Mouse (Mus musculus) midbrain, embryonic 16.5 days (tissue): Measurements from ENCODE around the gene Gast. TPM values are rescaled to one million over a fixed set of nuclear protein-coding genes. Genes with fewer than 3 reads are reported as not detected.
"Not testable (repeated sequence)": the region's sequence is repeated elsewhere in the genome, so short reads cannot be mapped to it uniquely, and the experiment has no call there.

Experiments used
- ATAC-seq: fragments of 200-750 bp; cut with Nextera tagmentation; 2 replicates; pipeline ENCODE4 v1.8.0; 2017; ENCODE audit warnings: moderate TSS enrichment
- H3K27ac ChIP-seq: fragments of 300-500 bp; sonication (generic); 2 replicates; pipeline ENCODE4 v1.5.1; 2014; ENCODE audit warnings: mild to moderate bottlenecking, low read length, mixed read lengths
- H3K27me3 ChIP-seq: fragments of 300-500 bp; sonication (generic); 2 replicates; pipeline ENCODE4 v1.6.1; 2014; ENCODE audit warnings: low read depth, low read length, mixed read lengths; ENCODE audit not compliant: control insufficient read depth, insufficient read depth
- H3K36me3 ChIP-seq: fragments of 300-500 bp; sonication (generic); 2 replicates; pipeline ENCODE4 v1.6.1; 2014; ENCODE audit warnings: mild to moderate bottlenecking, low read length, moderate library complexity, mixed read lengths; ENCODE audit not compliant: control insufficient read depth, insufficient read depth
- H3K4me1 ChIP-seq: fragments of 300-500 bp; sonication (generic); 2 replicates; pipeline ENCODE4 v1.6.1; 2014; ENCODE audit warnings: mild to moderate bottlenecking, low read length, mixed read lengths; ENCODE audit not compliant: control insufficient read depth, insufficient read depth
- H3K4me2 ChIP-seq: fragments of 300-500 bp; sonication (generic); 2 replicates; pipeline ENCODE4 v1.6.1; 2014; ENCODE audit warnings: mild to moderate bottlenecking, low read length, mixed read lengths
- H3K4me3 ChIP-seq: fragments of 300-500 bp; sonication (generic); 2 replicates; pipeline ENCODE4 v1.5.1; 2014; ENCODE audit warnings: low read depth, mild to moderate bottlenecking, low read length, moderate library complexity, mixed read lengths
- H3K9ac ChIP-seq: fragments of 300-500 bp; sonication (generic); 2 replicates; pipeline ENCODE4 v1.6.1; 2014; ENCODE audit warnings: low read depth, low read length, mixed read lengths
- H3K9me3 ChIP-seq: fragments of 300-500 bp; sonication (generic); replicated peaks from 2 replicates; pipeline ENCODE4 v1.6.1; 2014; ENCODE audit warnings: mild to moderate bottlenecking, low read length, mixed read lengths; ENCODE audit not compliant: control insufficient read depth, poor library complexity, severe bottlenecking
- WGBS: fragments of 180-500 bp; shearing (Covaris S2); extraction: QIAGEN DNeasy Blood & Tissue Kit; methylation state at CpG from one replicate; pipeline ENCODE4 v1.1.7; 2014; 5-methylcytosine and 5-hydroxymethylcytosine counted together
- polyA plus RNA-seq: library from polyadenylated mRNA; unstranded; fragments of >200 nt; fragmentation: Nextera tagmentation; extraction: Ambion mirVana; gene quantifications from 2 replicates; pipeline ENCODE4 v1.2.1, GENCODE M21; 2015

The Gast gene
- polyA plus RNA-seq, 1 experiment from 2014 or later, result 0.46 TPM

DNA sequence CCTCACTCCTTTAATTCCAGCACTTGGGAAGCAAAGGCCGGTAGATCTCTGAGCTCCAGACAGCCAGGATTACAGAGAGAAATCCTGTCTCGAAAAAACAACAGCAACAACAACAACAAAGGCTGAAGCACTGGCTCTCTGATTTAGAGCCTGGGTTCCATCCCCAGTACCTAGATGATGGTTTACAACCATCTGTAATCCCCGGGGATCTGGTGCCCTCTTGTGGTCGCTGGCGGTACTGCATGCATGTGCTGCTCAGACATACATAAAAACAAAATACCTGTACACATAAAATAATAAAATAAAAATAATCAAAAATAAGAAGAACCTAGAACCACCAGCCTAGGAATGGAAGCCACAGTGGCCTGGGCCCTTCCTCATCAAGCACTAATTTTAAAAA lies 33.9 kb upstream of the Gast start:
- H3K27me3 ChIP-seq, result no peaks in the 10 kb centered on the region
- ATAC-seq, result no peak
- no peak overlapping the region for H3K4me3 ChIP-seq
- H3K4me2 ChIP-seq, result no peak overlapping the region
- H3K27ac ChIP-seq, result no peak overlapping the region
- no peaks in the 10 kb centered on the region for H3K9me3 ChIP-seq
- 0 out of 2 replicates have a peak, but pooled peaks cover 2% of the 10 kb centered on the region for H3K4me1 ChIP-seq
- WGBS, result 9% methylated on average over 5 of the region's 5 CpGs
- H3K36me3 ChIP-seq, result no peaks in the 10 kb centered on the region
- H3K9ac ChIP-seq, result no peak overlapping the region

- Histone ChIP-seq H3K4me3 (no peak overlapping the region), H3K4me2 (no peak overlapping the region), H3K27ac (no peak overlapping the region), H3K4me1 (0 out of 2 replicates have a peak, but pooled peaks cover 2% of the 10 kb centered on the region), H3K9ac (no peak overlapping the region), H3K9me3 (no peaks in the 10 kb centered on the region), H3K36me3 (no peaks in the 10 kb centered on the region), H3K27me3 (no peaks in the 10 kb centered on the region)
- ATAC-seq, result no peak
- 94% methylated on average over 5 of the region's 5 CpGs for WGBS
Measured at GRCm38 (mm10) chr11:100301292-100301691, 32.9 kb upstream of the Gast start.

DNA sequence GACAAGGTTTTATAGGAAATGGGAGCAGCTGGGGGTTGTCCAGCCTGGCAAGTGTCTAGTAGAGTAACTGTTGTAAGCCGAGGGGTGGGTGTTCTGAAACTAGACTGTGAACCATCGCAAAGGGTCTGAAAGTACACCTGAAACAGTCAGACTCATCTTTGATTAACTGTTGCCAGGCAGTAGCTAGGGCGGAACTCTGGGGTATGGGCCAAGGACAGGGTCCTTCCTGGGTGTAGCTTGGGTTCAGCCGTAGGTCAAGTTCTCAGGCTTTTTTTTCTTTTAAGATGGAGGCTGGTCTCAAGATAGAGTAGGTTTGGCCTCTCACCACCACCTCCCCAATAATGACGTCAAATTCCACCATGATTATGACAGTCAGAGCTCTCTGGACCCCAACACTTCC lies 26.3 kb upstream of the Gast start:
- H3K4me1 ChIP-seq, result peaks cover 5% of the 10 kb centered on the region; the same call in 1 of the 2 replicates
- no peak overlapping the region for H3K4me3 ChIP-seq
- H3K9me3 ChIP-seq, result no peaks in the 10 kb centered on the region
- no peaks in the 10 kb centered on the region for H3K36me3 ChIP-seq
- H3K27me3 ChIP-seq, result no peaks in the 10 kb centered on the region
- no peak overlapping the region for H3K27ac ChIP-seq
- no peak overlapping the region for H3K4me2 ChIP-seq
- no peak overlapping the region for H3K9ac ChIP-seq
- WGBS, result 91% methylated on average over 5 of the region's 5 CpGs
- ATAC-seq, result no peak

DNA sequence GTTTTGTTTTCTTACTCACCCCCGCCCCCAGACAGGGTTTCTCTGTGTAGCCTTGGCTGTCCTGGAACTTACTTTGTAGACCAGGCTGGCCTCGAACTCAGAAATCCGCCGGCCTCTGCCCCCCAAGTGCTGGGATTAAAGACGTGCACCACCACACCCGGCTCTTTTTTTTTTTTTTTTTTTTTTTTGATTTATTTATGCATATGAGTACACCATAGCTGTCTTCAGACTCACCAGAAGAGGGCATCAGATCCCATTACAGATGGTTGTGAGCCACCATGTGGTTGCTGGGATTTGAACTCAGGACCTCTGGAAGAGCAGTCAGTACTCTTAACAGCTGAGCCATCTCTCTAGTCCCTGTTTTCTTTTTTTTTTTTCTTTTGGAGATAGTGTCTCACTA lies 25.5 kb upstream of the Gast start:
- not testable (repeated sequence) for H3K4me3 ChIP-seq, H3K36me3 ChIP-seq, H3K4me2 ChIP-seq, H3K9me3 ChIP-seq, H3K27ac ChIP-seq, H3K4me1 ChIP-seq, H3K9ac ChIP-seq, H3K27me3 ChIP-seq, ATAC-seq
- 92% methylated on average over 4 of the region's 6 CpGs for WGBS

DNA sequence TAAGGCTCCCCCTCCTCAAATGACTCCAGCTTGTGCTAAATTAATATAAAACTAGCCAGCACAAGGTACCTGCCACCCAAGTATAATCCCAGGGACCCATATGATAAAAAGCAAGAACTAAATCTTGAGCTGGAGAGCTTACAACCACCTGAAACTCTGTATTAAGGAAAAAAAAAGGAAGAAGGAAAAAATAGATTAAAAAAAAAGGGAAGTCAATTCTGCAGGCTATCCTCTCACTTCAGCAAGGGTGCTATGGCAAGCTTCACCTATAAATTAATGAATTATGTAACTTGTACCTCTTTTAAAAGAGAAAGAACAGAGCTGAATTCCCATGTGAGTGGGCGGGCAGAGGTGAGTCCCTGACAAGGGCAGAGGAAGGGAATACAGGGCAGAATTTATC lies 22.6 kb upstream of the Gast start:
- ATAC-seq, result no peak
- no peak overlapping the region for H3K4me2 ChIP-seq
- peaks cover 5% of the 10 kb centered on the region; the same call in 1 of the 2 replicates for H3K4me1 ChIP-seq
- H3K4me3 ChIP-seq, result no peak overlapping the region
- 67% methylated on average over 1 of the region's 1 CpGs for WGBS
- no peaks in the 10 kb centered on the region for H3K27me3 ChIP-seq
- H3K9me3 ChIP-seq, result no peaks in the 10 kb centered on the region
- no peak overlapping the region for H3K27ac ChIP-seq
- H3K9ac ChIP-seq, result no peak overlapping the region
- no peaks in the 10 kb centered on the region for H3K36me3 ChIP-seq

- Histone ChIP-seq H3K4me2 (no peak overlapping the region), H3K27ac (no peak overlapping the region), H3K27me3 (no peaks in the 10 kb centered on the region), H3K36me3 (no peaks in the 10 kb centered on the region), H3K4me1 (peaks cover 5% of the 10 kb centered on the region; the same call in 1 of the 2 replicates), H3K9me3 (no peaks in the 10 kb centered on the region), H3K9ac (no peak overlapping the region), H3K4me3 (no peak overlapping the region)
- no peak for ATAC-seq
- 28% methylated on average over 5 of the region's 5 CpGs for WGBS
Measured at GRCm38 (mm10) chr11:100312096-100312679, 22.0 kb upstream of the Gast start.

GRCm38 (mm10) chr11:100313424-100313823 lies 20.8 kb upstream of the Gast start:
- Histone ChIP-seq H3K4me1 (peaks cover 5% of the 10 kb centered on the region; the same call in 1 of the 2 replicates), H3K27me3 (no peaks in the 10 kb centered on the region), H3K36me3 (no peaks in the 10 kb centered on the region), H3K9ac (no peak overlapping the region), H3K4me3 (no peak overlapping the region), H3K4me2 (no peak overlapping the region), H3K27ac (no peak overlapping the region), H3K9me3 (no peaks in the 10 kb centered on the region)
- no peak for ATAC-seq
- 92% methylated on average over 6 of the region's 6 CpGs for WGBS

DNA sequence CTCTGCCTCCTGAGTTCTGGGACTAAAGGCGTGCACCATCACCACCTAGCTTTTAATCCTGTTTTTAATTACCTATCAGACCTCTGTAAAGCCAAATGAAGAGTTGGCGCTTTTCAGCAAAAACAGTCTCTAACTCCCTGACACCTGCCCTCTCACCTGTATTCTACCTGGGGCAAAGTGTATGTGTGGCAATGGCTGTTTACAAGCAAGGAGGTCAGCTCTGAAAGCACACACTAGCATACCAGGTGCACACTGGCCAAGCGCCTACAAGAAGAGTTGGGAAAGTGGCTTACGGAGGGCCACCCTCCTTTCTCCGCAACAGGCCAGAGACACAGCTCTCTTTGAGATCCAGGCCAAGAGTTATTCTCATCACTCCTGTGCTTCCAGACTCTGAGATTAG lies 18.8 kb upstream of the Gast start:
- peaks cover 5% of the 10 kb centered on the region; the same call in 1 of the 2 replicates for H3K4me1 ChIP-seq
- no peak overlapping the region for H3K4me3 ChIP-seq
- no peak overlapping the region for H3K9ac ChIP-seq
- no peaks in the 10 kb centered on the region for H3K27me3 ChIP-seq
- no peak overlapping the region for H3K4me2 ChIP-seq
- H3K27ac ChIP-seq, result no peak overlapping the region
- H3K36me3 ChIP-seq, result no peaks in the 10 kb centered on the region
- 94% methylated on average over 5 of the region's 5 CpGs for WGBS
- no peak for ATAC-seq
- H3K9me3 ChIP-seq, result no peaks in the 10 kb centered on the region

DNA sequence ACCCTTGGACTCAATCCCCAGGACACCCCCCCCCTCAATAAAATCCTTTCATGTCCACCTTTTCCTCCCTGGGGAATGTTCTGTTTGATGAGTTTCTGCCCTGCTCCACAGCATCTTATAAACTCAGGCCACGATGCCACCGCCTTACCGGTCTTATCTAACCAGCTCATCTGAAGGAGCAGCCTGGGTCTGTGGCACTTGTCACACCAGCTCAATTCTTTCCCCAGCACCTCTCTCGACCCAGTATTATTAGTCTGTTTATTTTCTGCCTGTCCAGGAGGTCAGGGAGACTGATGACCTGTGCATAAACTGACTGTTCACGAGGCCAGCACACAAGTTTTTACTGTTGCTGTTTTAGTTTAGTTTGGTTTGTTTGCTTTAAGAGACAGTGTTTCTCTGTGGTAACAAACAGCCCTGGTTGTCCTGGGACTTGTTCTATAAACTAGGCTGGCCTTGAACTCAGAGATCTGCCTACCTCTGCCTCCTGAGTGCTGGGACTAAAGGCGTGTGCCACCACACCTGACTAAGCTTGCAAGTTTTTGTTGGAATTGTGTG lies 16.3 kb upstream of the Gast start:
- no peak overlapping the region for H3K9ac ChIP-seq

More for the DNA sequence above, 16.3 kb upstream of the Gast start:
- Histone ChIP-seq H3K27me3 (no peaks in the 10 kb centered on the region), H3K4me3 (no peak overlapping the region), H3K27ac (no peak overlapping the region), H3K9me3 (no peaks in the 10 kb centered on the region), H3K4me2 (no peak overlapping the region), H3K36me3 (peaks cover 8% of the 10 kb centered on the region), H3K4me1 (peaks cover 10% of the 10 kb centered on the region; the same call in 1 of the 2 replicates)
- 79% methylated on average over 6 of the region's 6 CpGs for WGBS
- no peak for ATAC-seq
